Mouse (Mus musculus) MEL (cell line): ENCODE results near the gene Cdk1. TPM values are rescaled to one million over a fixed set of nuclear protein-coding genes. Genes with fewer than 3 reads are reported as not detected.

Source experiments
- DNase-seq: peaks from one replicate; pipeline ENCODE4 v3.0.0; 2011; ENCODE audit warnings: low read depth, low spot score
- H3K27ac ChIP-seq: 2 replicates; pipeline ENCODE4 v1.5.1; 2012; ENCODE audit warnings: low read depth, mild to moderate bottlenecking, control low read depth, low read length, moderate library complexity; ENCODE audit not compliant: control insufficient read depth
- H3K27me3 ChIP-seq, 2 experiments: fragments of 150-350 bp in 1 of 2; sonication (generic) in 1 of 2; 2 replicates each; pipeline ENCODE4 v1.6.1; 2012; ENCODE audit warnings: low read length in 2 of 2, mild to moderate bottlenecking in 2 of 2, improper control_type of control experiment in 1 of 2, moderate library complexity in 1 of 2; ENCODE audit not compliant: insufficient read depth in 2 of 2, control insufficient read depth in 1 of 2
- H3K36me3 ChIP-seq, 2 experiments: 2 replicates each; pipeline ENCODE4 v1.6.1; 2012 to 2014; ENCODE audit warnings: low read length in 2 of 2, improper control_type of control experiment in 1 of 2, inconsistent platforms in 1 of 2, mild to moderate bottlenecking in 1 of 2; ENCODE audit not compliant: insufficient read depth in 2 of 2, control insufficient read depth in 1 of 2
- H3K4me1 ChIP-seq, 2 experiments: fragments of 150-350 bp in 1 of 2; sonication (generic) in 1 of 2; 2 replicates each; pipeline ENCODE4 v1.6.1; 2012; ENCODE audit warnings: low read length in 2 of 2, improper control_type of control experiment in 1 of 2, mild to moderate bottlenecking in 1 of 2; ENCODE audit not compliant: insufficient read depth in 2 of 2, control insufficient read depth in 1 of 2
- H3K4me3 ChIP-seq, 2 experiments: fragments of 150-350 bp in 1 of 2; sonication (generic) in 1 of 2; 2 replicates each; pipeline ENCODE4 v1.5.1; 2012; ENCODE audit warnings: low read depth in 2 of 2, low read length in 2 of 2, mild to moderate bottlenecking in 2 of 2, moderate library complexity in 2 of 2, control low read depth in 1 of 2, improper control_type of control experiment in 1 of 2; ENCODE audit not compliant: control insufficient read depth in 1 of 2, insufficient read depth in 1 of 2
- H3K79me2 ChIP-seq: 2 replicates; pipeline ENCODE4 v1.6.1; 2012; ENCODE audit warnings: mild to moderate bottlenecking, low read length, moderate library complexity; ENCODE audit not compliant: control insufficient read depth, poor library complexity, insufficient read depth
- H3K9ac ChIP-seq: 2 replicates; pipeline ENCODE4 v1.6.1; 2012; ENCODE audit warnings: low read depth, mild to moderate bottlenecking, control low read depth, low read length, moderate library complexity; ENCODE audit not compliant: control insufficient read depth, poor library complexity, severe bottlenecking
- H3K9me3 ChIP-seq: fragments of 150-350 bp; sonication (generic); replicated peaks from 2 replicates; pipeline ENCODE4 v1.6.1; 2012; ENCODE audit warnings: mild to moderate bottlenecking, low read length, improper control_type of control experiment, moderate library complexity; ENCODE audit not compliant: insufficient read depth
- CHD1 ChIP-seq: IDR thresholded peaks from 2 replicates; pipeline ENCODE4 v1.6.1; 2012; ENCODE audit warnings: low read depth, mild to moderate bottlenecking, inconsistent platforms, low read length, improper control_type of control experiment
- CTCF ChIP-seq, 3 experiments: IDR thresholded peaks in 2 of 3; conservative IDR thresholded peaks in 1 of 3; 2 replicates each; pipeline ENCODE4 v1.5.1; 2011 to 2012; ENCODE audit warnings: low read length in 3 of 3, low read depth in 2 of 3, mild to moderate bottlenecking in 2 of 3, improper control_type of control experiment in 1 of 3, inconsistent platforms in 1 of 3, mixed read lengths in 1 of 3, moderate library complexity in 1 of 3; ENCODE audit not compliant: control insufficient read depth in 1 of 3, insufficient read depth in 1 of 3, poor library complexity in 1 of 3, severe bottlenecking in 1 of 3
- E2F4 ChIP-seq: IDR thresholded peaks from 2 replicates; pipeline ENCODE4 v1.6.1; 2011; ENCODE audit warnings: low read depth, low read length, improper control_type of control experiment, borderline replicate concordance
- EP300 ChIP-seq, 2 experiments: IDR thresholded peaks; 2 replicates each; pipeline ENCODE4 v1.6.1; 2011; ENCODE audit warnings: improper control_type of control experiment in 2 of 2, low read length in 2 of 2, low read depth in 1 of 2, mild to moderate bottlenecking in 1 of 2
- GABPA ChIP-seq: IDR thresholded peaks from 2 replicates; pipeline ENCODE4 v1.6.1; 2012; ENCODE audit warnings: low read depth, mild to moderate bottlenecking, inconsistent platforms, low read length, improper control_type of control experiment, moderate library complexity
- GATA1 ChIP-seq: IDR thresholded peaks from 2 replicates; pipeline ENCODE4 v1.6.1; 2011; ENCODE audit warnings: low read depth, low read length, improper control_type of control experiment
- MAFK ChIP-seq: IDR thresholded peaks from 2 replicates; pipeline ENCODE4 v1.6.1; 2011; ENCODE audit warnings: low read depth, mild to moderate bottlenecking, low read length, improper control_type of control experiment, borderline replicate concordance
- NELFE ChIP-seq: IDR thresholded peaks from 2 replicates; pipeline ENCODE4 v1.6.1; 2011; ENCODE audit warnings: low read depth, low read length, improper control_type of control experiment
- NRF1 ChIP-seq: IDR thresholded peaks from 2 replicates; pipeline ENCODE4 v1.6.1; 2014; ENCODE audit warnings: low read depth, mild to moderate bottlenecking, inconsistent platforms, low read length, improper control_type of control experiment, moderate library complexity; ENCODE audit not compliant: poor library complexity, insufficient read depth, severe bottlenecking
- POLR2AphosphoS2 ChIP-seq: IDR thresholded peaks from 2 replicates; pipeline ENCODE4 v1.6.1; 2011; ENCODE audit warnings: low read length, improper control_type of control experiment
- RAD21 ChIP-seq: IDR thresholded peaks from 2 replicates; pipeline ENCODE4 v1.6.1; 2011; ENCODE audit warnings: mild to moderate bottlenecking, low read depth, low read length, improper control_type of control experiment
- RCOR1 ChIP-seq: IDR thresholded peaks from 2 replicates; pipeline ENCODE4 v1.6.1; 2012; ENCODE audit warnings: low read depth, mild to moderate bottlenecking, inconsistent platforms, low read length, improper control_type of control experiment
- SMC3 ChIP-seq: IDR thresholded peaks from 2 replicates; pipeline ENCODE4 v1.6.1; 2011; ENCODE audit warnings: low read depth, low read length, improper control_type of control experiment
- TBP ChIP-seq: IDR thresholded peaks from 2 replicates; pipeline ENCODE4 v1.8.0; 2011; ENCODE audit warnings: low read depth, low read length, improper control_type of control experiment
- TCF12 ChIP-seq: IDR thresholded peaks from 2 replicates; pipeline ENCODE4 v1.6.1; 2014; ENCODE audit warnings: low read depth, mild to moderate bottlenecking, inconsistent platforms, low read length, improper control_type of control experiment, moderate library complexity
- USF1 ChIP-seq: IDR thresholded peaks from 2 replicates; pipeline ENCODE4 v1.6.1; 2014; ENCODE audit warnings: low read depth, mild to moderate bottlenecking, inconsistent platforms, low read length, improper control_type of control experiment, moderate library complexity
- USF2 ChIP-seq, 2 experiments: IDR thresholded peaks; 2 replicates each; pipeline ENCODE4 v1.6.1; 2011 to 2012; ENCODE audit warnings: improper control_type of control experiment in 2 of 2, low read length in 2 of 2, borderline replicate concordance in 1 of 2, inconsistent platforms in 1 of 2, low read depth in 1 of 2, mild to moderate bottlenecking in 1 of 2; ENCODE audit not compliant: insufficient read depth in 1 of 2
- ZC3H11A ChIP-seq: IDR thresholded peaks from 2 replicates; pipeline ENCODE4 v1.6.1; 2012; ENCODE audit warnings: low read depth, mild to moderate bottlenecking, inconsistent platforms, low read length, improper control_type of control experiment
- ZMIZ1 ChIP-seq: IDR thresholded peaks from 2 replicates; pipeline ENCODE4 v1.6.1; 2012; ENCODE audit warnings: low read depth, mild to moderate bottlenecking, inconsistent platforms, low read length, improper control_type of control experiment, moderate library complexity
- polyA plus RNA-seq, 2 experiments: library from polyadenylated mRNA; stranded (reverse) in 1 of 2; unstranded in 1 of 2; fragments of >175 nt in 1 of 2; fragments of >200 nt in 1 of 2; gene quantifications; 2 replicates each; pipeline versions ENCODE4 v1.2.1 to v1.2.4; 2012; ENCODE audit warnings: low replicate concordance in 2 of 2, low read depth in 1 of 2; ENCODE audit not compliant: insufficient read length in 2 of 2, insufficient read depth in 1 of 2, missing spikeins in 1 of 2
- total RNA-seq: library from RNA; depleted of rRNA; stranded (reverse); fragments of 300-350 nt; gene quantifications from 2 replicates; pipeline ENCODE4 v1.2.3, GENCODE M21; 2012

Gene Cdk1
- total and polyA plus RNA-seq, 3 experiments: 223 to 562 (median 311) TPM

GRCm38 (mm10) chr10:69311867-69312266, 40.9 kb downstream of the Cdk1 start:
- Histone ChIP-seq H3K36me3 (no peaks in the 10 kb centered on the region), H3K79me2 (no peaks in the 10 kb centered on the region), H3K27me3 (no peaks in the 10 kb centered on the region), H3K4me1 (no peaks in the 10 kb centered on the region), H3K4me3 (no peak overlapping the region), H3K9me3 (no peaks in the 10 kb centered on the region), H3K9ac (no peak overlapping the region), H3K27ac (no peak overlapping the region)
- TF ChIP-seq EP300 (IDR thresholded peaks at IDR 0.05; ENCODE audit: low read depth in 1 of 2, low read length in 2 of 2) (no peak), GABPA (no peak), ZMIZ1 (no peak), E2F4 (no peak), SMC3 (no peak), TBP (no peak), USF2 (IDR thresholded peaks at IDR 0.05; ENCODE audit: borderline replicate concordance in 1 of 2, insufficient read depth in 1 of 2, low read depth in 1 of 2, low read length in 2 of 2) (no peak), POLR2AphosphoS2 (no peak), GATA1 (no peak), MAFK (no peak), ZC3H11A (no peak), RAD21 (no peak), USF1 (no peak), NELFE (no peak), CTCF (IDR thresholded peaks at IDR 0.05 in 2 of 3, conservative IDR thresholded peaks at IDR 0.05 in 1 of 3; ENCODE audit: control insufficient read depth in 1 of 3, insufficient read depth in 1 of 3, low read depth in 2 of 3, low read length in 3 of 3, poor library complexity in 1 of 3, severe bottlenecking in 1 of 3) (no peak), RCOR1 (no peak), CHD1 (no peak)
- DNase-seq: no peak

- Histone ChIP-seq H3K27me3 (no peaks in the 10 kb centered on the region), H3K4me3 (no peak overlapping the region), H3K4me1 (no peaks in the 10 kb centered on the region), H3K9ac (no peak overlapping the region), H3K79me2 (no peaks in the 10 kb centered on the region), H3K27ac (no peak overlapping the region), H3K9me3 (no peaks in the 10 kb centered on the region), H3K36me3 (no peaks in the 10 kb centered on the region)
- TF ChIP-seq NRF1 (no peak), RAD21 (no peak), TBP (no peak), TCF12 (no peak), MAFK (no peak)
- no peak for DNase-seq
Measured at GRCm38 (mm10) chr10:69309109-69309508, 43.6 kb downstream of the Cdk1 start.
